Mouse (Mus musculus): ENCODE measurements at regions not wholly inside any gene's neighbourhood (a gene's known extent, or its start where the extent isn't known, plus 50 kb on each side); places are given as distances from the start of the nearest gene placed in this dataset.

Small RNA genes in the stretch of these regions (microRNA-seq; reads per million reads assigned to microRNA genes)
- 1.3 to 2.0 reads per million in 2 experiments for gene Mir124a-2
